Mouse (Mus musculus): ENCODE results near the gene Slc28a1.
"Not testable (repeated sequence)": the region's sequence is repeated elsewhere in the genome, so short reads cannot be mapped to it uniquely, and the experiment has no call there.

Slc28a1 gene

DNA sequence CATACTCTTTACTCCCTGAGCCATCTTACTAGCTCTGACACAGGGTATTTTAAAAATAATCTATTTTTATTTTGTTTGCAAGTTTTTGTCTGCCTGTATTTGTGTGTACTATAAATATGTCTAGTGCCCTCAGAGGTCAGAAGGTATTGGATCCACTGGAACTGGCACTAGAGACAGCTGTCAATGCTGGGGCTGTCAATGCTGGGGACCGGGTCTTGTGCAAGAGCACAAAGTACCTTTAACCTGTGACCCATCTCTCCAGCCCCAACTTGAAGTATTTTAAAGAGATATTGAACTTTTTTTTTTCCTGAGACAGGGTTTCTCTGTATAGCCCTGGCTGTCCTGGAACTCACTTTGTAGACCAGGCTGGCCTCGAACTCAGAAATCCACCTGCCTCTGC lies 59.3 kb downstream of the Slc28a1 start:
- no peak for DNase-seq

DNA sequence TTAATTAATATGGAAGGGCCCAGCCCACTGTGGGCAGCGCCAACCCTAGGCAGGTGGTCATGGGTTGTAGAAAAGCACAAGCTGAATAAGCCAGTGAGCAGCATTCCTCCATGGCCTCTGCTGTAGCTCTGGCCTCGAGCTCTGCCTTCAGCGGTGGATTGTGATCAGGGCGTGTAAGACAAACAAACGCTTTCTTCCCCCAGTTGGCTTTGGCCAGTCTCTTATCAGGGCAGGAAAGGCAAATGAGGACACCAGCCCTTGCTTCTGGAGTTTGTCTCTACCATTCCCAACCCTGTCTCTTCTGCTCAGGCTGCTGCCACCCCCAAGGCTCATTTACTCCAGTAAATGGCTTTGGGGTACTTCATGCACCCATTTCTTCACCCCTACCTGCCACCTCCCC lies 60.1 kb downstream of the Slc28a1 start:
- DNase-seq, result no peak

DNA sequence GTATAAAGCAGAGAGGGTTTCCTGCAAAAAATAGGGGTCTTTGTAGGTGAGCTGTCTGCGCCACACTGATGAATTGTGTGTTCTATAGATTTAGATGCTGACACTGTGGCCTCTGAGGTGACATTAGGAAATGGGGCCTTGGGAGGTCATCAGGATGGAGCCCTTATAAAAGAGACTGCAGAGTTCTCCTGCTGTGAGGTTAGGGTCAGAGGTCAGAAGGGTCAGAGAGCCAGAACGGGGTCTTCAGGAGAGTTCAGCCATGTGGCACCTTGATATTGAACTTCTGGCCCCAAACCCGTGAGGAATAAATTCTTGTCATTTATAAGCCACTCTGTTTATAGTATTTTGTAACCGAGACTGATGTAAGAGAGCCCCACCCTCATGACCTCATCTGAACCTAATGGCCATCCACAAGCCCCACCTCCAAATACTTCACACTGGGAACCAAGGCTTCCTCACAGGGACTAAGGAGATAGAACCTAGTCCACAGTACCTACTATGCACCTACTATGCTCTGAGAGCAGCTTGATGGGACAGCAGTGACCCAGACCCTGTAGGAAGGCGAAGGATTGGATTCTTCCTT lies 61.7 kb downstream of the Slc28a1 start:
- no peak for DNase-seq

DNA sequence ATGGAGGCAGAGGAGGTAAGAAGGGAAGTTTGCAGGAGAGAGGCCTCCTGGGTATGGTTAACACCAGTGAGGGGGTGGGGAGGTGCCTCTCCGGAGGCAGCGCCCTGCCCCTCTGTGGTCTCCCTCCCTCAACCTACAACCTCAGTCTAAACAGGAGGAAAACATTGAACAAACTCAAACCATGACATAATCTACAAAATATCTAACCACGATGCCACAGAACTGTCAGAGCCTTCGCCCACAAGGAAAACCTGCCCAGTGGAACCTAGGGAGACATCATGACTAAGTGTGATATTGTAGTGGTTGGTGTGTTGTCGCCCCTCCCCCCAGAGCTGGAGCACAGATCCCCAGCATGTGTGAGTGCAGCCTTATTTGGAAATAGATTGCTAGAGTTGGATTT lies 64.9 kb downstream of the Slc28a1 start:
- DNase-seq, result no peak

DNA sequence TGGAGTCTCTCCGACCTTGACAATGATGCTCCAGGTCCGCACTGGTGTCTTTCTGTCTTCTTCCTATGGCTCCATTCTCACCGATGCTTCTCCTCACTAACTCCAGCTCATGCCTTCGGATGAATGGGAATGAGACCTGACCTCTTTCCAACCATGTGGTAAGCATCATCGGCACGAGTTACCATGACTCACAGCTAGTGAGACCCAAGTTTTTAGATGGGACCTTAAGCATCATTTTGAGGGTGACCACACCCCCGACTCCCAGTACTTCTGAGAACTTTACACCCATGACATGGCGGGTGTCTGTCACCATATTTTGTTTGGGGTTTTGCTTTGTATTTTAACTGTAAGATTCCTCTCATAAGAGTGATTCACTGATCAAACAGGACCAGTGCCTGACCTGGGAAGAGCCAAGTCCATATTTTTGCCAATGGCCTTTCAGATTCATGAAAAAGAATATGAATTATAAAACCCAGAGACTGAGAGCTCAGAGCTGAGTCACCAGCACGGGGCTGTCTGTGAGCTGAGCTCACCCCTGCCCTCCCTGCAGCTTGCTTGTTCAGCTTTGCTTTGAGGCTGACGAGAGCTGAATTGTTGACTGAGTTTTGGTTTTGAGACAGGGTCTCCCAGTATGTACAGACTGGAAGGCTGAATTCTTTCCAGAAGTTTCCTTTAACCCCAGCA lies 68.0 kb downstream of the Slc28a1 start:
- no peak for DNase-seq

DNA sequence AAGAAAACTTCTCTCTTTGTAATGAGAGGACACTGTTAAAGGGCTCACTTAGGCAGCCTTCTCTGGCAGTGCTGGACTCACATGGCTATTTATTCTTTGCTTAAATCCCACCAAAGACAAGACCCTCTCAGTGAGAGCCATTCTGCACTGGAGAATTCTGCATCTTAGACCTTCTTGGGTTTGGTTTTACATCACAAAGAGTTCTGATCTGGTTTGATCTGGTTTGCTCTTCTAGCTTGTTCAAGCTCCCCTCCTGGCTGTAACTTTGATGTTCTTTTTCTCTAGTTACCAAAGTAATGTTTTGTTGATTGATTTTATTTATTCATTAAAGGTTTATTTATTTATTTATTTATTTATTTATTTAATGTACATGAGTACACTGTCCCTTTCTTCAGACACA lies 68.6 kb downstream of the Slc28a1 start:
- no peak for DNase-seq

DNA sequence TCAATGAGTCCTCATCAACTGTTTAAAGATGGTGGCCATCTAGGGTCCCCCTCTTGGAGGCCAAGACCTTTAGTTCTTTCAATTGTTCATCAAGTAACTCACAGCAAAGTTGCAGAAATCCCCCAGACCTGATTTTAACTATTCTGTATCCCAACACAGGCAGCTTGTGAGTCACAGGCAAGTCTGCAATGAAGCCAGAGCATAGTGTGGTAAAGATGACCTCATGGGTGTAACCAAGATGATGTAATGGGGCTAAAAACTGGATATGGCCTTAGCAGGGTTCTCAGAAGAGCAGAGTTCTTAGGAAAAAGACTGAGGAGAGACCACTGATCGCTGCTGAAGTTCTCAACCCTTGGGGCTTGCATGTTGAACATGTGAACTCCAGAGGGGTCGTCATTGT lies 69.5 kb downstream of the Slc28a1 start:
- no peak for DNase-seq

DNA sequence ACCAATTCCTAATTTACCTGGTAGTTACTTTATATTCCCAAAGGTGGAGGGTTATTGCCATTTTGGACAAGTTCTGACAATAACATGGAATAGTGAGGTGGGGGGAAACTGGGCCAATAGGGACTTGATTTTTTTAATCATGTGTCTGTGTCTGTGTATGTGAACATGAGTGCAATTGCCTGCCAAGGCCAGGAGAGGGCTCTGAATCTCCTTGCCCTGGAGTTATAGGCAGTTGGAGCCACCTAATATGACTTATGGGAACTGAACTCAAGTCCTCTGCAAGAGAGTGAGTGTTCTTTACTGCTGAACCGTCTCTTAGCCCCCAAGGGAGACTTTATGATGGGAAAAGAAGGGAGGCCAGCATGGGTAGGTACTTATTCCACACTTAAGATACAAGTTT lies 70.1 kb downstream of the Slc28a1 start:
- no peak for DNase-seq

DNA sequence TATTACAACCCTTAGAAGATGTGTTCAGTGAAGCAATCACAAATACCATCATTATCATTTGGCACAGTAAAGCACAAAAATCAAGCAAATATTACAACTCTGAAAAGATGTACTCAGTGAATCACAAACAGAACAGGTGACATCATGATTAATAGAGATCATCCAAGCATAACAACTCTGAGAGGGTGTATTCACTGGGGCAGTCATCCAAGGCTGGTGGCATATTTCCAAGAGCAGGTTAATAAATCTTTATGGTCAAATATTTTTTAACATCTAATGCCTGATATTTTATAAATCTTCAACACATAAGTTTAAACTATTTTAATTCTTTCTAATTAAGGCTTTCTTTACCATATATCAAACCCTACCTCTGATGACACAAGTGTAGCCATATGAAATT lies 71.4 kb downstream of the Slc28a1 start:
- peak; percentile 46 to 57 for DNase-seq

DNA sequence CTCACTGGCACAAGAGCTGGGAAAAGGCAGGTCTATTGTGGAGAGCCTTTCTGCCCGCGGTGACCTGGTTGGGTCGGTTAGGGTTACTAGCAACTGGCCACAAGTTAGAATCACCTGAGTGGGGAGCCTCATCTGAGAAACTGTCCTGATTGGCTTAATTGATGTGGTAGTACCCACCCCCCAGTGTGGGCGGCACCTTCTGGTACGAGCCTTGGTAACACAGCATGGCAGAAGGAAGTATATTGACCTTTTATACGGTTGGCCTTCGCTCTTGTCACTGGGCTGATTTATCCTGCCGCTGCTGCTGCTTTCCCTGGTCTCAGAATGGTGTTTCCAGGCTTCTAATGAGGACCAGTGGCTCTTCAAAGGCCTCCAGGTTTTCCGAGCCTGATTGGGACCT lies 74.6 kb downstream of the Slc28a1 start:
- DNase-seq, result no peak

DNA sequence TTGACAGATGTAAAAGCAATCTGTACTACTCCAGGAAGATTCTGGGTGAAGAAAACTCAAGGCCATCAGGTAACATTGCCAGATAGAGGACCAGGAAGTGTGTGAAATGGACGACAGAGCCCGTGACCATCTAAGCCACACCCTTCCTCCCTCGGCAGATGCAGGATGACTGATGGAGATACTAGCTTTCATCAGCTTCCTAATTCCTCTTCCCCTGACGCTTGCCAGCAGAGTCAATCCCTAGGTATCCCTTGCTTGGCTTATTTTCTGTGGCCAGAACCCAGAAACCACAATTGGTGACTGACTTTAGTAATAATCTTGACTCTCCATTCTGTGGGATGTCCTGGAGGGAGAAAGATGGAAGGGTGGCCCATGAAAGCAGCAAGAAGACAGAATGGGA lies 80.9 kb downstream of the Slc28a1 start:
- no peak for DNase-seq

DNA sequence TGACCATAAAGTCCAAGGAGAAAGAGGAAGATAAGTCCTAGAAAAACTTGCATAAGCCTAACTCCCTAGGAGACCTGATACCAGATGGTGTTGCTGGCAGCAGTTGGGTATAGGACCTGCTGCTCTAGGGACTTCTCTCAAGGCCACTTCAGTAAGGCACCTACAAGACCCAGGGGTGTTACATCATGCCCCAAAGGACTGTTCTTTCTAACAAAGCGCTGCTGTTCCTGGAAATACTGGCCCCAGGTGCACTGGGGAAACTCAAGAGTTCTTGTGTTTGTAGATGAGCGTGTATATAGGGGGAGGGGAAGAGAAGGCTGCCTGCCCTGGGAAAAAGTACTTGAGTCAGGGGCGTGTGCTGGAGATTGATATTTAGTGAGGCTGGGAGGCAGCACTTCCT lies 82.2 kb downstream of the Slc28a1 start:
- no peak for DNase-seq

DNA sequence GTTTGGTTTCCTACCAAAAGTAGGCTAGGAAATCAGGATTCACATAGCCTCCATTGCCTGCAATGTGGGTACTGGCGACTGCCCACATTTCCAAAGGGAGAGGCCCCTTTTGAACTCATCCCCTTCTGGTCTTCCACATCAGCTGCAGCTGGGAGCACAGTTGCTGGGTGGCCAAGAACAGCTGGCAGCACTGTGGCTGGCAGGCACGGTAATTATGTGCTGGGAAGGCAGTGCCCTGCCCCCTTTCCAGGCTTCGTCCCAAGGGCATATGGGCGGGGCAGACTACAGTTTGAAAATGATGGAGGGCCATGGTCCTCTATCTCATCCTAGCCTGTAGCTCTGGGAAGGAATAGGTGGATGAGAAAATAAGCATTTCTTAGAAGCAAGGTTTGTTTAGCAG lies 83.9 kb downstream of the Slc28a1 start:
- peak; percentile 26 to 28 for DNase-seq

DNA sequence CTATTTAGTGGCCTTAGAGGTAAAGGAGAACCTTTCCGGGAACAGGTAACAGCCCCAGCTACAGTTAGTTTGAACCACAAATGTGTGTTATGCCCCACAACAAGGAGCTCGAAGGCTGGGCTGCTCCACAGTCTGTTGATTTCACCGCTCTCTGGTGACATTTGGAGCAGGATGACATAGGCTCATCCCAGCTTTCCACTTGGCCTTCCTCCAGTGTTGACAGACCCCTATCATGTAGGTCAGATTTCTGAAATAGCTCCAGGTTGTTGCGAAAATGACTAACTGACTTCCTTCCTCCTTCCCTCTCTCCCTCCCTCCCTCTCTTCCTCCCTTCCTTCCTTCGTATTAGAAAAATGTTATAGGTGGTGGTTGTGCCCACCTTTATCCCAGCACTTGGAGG lies 84.5 kb downstream of the Slc28a1 start:
- peak; percentile 49 to 59 for DNase-seq

DNA sequence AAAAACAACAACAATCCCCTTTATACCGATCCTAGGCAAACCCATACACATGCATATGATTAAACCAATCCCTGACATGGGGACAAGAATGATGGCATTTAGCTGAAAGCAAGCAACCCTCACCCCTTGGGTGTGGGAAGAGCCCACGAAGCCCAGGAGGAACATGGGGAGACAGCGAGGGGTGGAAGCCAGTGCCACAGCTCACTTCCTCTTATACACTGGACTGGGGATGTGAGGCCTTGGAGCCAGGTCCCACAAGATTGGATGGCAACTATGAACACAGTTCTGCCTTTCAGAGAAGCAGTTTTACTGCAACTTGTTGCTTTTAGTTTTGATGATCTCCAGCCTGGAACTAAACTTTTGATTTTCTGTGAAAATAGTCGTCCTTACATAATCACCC lies 85.2 kb downstream of the Slc28a1 start:
- DNase-seq, result no peak

DNA sequence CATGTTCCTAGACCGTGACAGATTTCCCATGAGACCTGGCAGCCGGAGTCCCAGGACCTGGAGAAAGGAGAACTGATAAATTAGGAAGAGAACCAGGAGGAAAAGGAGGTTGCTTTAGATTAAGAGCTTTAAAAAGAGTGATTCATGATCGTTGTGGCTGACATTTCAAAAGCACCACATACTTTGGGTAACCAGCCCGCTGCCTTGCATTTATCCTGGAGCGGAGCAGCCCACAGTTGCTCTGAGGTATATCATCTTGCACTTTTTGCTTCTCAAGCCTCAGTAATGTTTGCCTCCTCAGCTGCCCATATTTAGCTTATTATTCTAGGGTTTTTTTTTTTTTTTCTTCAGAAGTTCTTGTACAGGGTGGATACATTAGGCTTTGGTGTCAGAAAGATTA lies 87.8 kb downstream of the Slc28a1 start:
- no peak for DNase-seq

DNA sequence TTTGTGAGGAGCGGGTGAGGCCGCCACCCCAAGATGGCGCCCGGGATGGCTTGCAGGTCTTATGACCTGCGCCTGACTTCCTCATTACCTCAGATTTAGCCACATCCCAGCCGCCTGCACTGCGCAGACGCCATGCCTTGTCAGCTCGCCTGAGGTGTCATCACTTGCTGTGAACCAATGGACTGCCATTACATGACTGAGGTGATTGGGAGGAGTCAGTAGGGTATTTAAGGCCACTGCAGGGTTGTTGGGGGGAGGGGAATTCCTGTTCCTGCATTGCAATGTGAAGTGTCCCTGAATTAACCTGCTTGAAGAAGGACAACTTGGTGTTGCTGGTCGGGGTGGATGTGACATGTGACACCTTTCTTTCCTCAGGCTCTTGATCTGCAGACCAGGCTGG lies 89.0 kb downstream of the Slc28a1 start:
- DNase-seq, result not testable (repeated sequence)

DNA sequence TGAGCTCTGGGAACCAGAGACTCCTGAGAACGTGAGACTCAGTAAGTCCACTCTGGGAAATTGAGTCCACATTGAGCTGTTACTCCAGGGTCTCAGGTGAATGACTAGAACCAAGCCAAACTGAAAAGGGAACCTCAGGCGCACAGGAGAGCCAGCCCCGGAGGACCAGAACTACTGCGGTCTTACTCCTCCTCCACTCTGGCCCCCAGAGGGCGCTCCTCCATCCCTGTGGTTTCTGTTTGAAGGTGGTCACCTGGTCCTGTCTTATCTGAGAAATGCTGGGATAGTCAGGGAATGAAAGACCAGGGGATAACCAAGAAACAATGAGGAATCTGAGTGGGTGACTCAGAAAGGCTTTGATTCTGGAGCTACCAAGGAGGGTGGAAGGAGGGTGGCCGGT lies 94.3 kb downstream of the Slc28a1 start:
- DNase-seq, result peak; percentile 81 to 83

DNA sequence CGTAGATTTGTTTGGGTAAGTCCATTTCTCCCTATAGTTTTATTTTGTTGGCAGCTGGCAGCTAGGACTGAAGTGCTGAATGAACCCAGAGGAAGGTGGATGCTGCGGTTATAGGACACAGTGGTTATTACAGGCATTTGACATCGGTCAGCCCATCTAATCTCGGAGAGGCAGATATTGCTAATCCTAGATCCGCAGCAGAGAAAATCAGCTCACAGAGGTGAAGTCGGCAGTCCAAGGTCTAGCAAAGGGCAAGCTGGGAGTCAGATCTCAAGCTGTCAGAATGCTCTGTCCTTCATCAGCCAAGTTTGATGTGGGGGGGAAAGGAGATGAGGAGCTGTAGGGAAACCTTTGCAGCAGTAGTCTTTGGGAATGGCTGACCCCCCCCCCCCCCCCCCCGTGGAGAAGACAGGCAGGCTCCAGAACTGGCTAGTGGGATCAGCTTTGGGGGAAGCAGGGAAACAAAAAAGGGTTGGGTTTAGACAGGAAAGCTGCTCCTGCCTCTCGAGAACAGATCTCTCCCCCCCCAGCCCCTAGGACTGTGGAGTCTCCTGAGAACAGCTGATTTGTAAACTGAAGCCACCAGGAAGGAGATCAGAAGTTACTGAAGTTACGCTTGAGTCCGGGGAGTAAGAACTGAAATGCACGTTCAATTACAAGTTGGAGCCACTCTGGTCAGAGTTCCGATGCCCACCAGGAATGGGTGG lies 95.5 kb downstream of the Slc28a1 start:
- no peak for DNase-seq

DNA sequence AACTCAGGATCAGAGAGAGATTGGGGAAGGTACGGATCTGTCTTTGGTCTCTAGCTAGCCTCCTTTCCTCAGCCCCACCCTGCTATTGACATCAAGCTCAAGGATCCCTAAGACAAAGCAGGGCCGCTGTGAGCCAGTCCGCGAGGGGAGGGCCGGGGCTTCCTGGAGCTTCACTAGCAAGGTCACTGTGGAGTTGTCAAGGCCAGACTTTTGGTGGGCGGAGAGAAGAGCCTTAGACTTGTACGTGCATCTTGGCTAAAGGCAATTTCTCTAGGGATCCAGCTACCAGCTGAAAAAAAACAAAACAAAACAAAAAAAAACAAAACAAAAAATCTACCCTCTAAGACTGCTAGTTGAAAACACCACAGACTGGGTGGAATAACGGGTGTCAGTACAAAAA lies 97.2 kb downstream of the Slc28a1 start:
- DNase-seq, result no peak

DNA sequence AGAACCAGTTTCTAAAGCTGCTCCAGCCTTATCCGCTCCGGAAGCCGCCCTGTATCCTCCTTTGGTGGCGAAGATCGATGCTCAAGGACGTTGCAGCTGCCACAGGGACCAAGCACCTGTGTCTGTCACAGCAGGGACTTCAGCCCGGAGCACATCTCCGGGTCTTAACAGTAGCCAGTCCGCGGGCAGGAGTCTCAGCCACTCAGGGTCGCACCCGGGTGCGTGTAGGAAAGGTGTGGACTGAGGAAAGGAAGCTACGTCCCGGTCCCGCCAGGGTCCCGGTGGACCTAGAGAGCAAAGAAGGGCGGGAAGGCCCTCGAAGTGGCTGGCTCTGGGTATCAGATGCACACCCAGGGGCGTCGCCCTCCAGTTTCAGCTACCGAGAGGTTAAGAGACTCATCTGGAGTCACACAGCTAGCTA lies 97.7 kb downstream of the Slc28a1 start:
- DNase-seq, result peak; percentile 22 to 28

DNA sequence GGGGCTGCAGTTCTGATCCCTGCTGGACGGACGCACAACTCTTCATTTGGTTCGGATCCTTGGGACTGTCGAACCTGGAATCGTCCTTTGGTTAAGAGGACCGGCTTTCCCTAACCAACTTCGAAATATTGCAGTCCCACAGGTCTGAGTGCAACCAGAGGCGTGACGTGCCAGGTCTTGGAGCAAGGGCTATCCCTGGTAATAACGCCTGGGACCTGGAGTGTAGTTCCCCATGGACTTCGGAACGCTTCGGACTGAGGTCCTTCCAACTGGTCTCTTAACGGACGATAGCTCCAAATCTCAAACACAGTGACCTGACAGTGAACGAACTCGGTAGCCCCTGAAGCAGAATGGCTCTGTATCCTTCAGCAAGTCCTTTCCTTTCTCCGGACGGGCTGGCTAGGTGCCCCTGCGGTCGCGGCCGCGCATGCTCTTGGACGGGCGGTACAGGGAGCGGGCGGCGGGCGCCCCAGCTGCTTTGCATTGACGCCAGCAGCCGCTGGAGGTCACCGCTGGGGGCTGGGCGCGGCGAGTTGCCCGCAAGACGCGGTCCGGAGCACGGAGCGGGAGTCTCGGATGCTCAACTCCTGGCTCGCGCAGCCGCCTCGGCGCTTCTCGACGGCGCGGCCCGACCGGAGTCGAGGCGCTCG lies 98.2 kb downstream of the Slc28a1 start:
- DNase-seq, result peak; percentile 77 to 83

DNA sequence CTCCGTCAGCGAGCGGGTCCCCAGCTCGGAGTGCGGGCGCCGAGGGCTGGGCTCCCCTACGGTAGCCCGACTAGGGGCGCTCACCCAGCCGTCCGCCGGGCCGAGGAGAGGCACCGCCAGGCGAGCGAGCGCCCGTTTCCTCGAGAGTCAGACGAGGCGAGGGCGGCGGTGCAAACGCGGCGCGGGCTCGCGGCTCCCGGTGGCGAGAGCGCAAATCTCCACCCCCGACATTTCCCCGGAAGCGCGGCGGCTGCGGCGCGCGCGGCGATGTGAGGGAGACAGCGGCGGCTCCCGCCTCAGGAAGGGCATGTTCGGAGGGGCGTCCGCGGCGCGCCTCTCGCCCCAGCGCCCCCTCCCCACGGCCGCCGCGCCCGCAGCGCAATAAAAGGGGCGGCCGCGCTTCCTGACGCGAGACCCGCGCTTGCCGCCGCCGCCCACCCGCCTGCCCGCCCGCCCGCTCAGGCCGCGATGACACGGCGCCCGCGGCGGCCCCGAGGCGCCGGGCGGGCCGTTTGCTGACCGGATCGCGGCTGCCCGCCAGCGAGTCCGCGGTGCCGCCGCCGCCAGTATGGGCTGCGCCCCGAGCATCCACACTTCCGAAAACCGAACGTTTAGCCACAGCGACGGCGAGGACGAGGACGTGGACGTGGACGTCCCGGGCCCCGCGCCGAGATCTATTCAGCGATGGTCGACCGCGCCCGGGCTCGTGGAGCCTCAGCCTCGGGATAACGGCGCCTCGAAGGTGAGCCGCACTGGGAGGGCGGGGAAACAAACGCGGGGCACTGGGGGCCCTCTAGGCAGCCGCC lies 99.0 kb downstream of the Slc28a1 start, which contains the start of gene Pde8a:
Pde8a (plus strand) TSS at position 250 of the 806 bp plus-strand sequence.
- peak; percentile 15 to 21 for DNase-seq

Measured in cerebellum, postnatal 10 days (tissue).